Mouse (Mus musculus) CH12.LX (cell line): Measurements from ENCODE around the gene Gpr137. TPM values are rescaled to one million over a fixed set of nuclear protein-coding genes. Genes with fewer than 3 reads are reported as not detected.

Experiments used
- DNase-seq: peaks from one replicate; pipeline ENCODE4 v3.0.0-alpha.2; 2013; ENCODE audit errors: extremely low read depth
- H3K27ac ChIP-seq: 2 replicates; pipeline ENCODE4 v1.5.1; 2012; ENCODE audit warnings: low read depth, mild to moderate bottlenecking, control low read depth, moderate library complexity; ENCODE audit not compliant: insufficient read depth
- H3K27me3 ChIP-seq: replicated peaks from 2 replicates; pipeline ENCODE3; 2012; ENCODE audit warnings: inconsistent platforms
- H3K36me3 ChIP-seq, 2 experiments: replicated peaks in 1 of 2; 2 replicates each; pipeline versions ENCODE3 to v1.6.1; 2012; ENCODE audit warnings: inconsistent platforms in 1 of 2, low read length in 1 of 2, mild to moderate bottlenecking in 1 of 2, mixed read lengths in 1 of 2, moderate library complexity in 1 of 2; ENCODE audit not compliant: control insufficient read depth in 1 of 2, insufficient read depth in 1 of 2
- H3K4me1 ChIP-seq, 2 experiments: 2 replicates each; pipeline ENCODE4 v1.6.1; 2012; ENCODE audit warnings: inconsistent platforms in 1 of 2, moderate library complexity in 1 of 2; ENCODE audit not compliant: insufficient read depth in 2 of 2, control insufficient read depth in 1 of 2
- H3K4me2 ChIP-seq: 2 replicates; pipeline ENCODE4 v1.6.1; 2012; ENCODE audit warnings: low read depth, mild to moderate bottlenecking, control low read depth; ENCODE audit not compliant: poor library complexity, insufficient read depth, severe bottlenecking
- H3K4me3 ChIP-seq, 3 experiments: fragments of 150-350 bp in 1 of 3; sonication (generic) in 1 of 3; replicated peaks in 1 of 3; 2 replicates each; pipeline versions ENCODE3 to v1.5.1; 2011 to 2012; ENCODE audit warnings: low read depth in 2 of 3, low read length in 2 of 3, mild to moderate bottlenecking in 2 of 3, moderate library complexity in 2 of 3, control low read depth in 1 of 3, improper control_type of control experiment in 1 of 3, inconsistent platforms in 1 of 3, mixed read lengths in 1 of 3; ENCODE audit not compliant: poor library complexity in 1 of 3
- H3K79me2 ChIP-seq: replicated peaks from 2 replicates; pipeline ENCODE4 v1.6.1; 2012; ENCODE audit warnings: mild to moderate bottlenecking, moderate library complexity; ENCODE audit not compliant: control insufficient read depth, poor library complexity, insufficient read depth, severe bottlenecking; ENCODE audit errors: extremely low read depth
- H3K9ac ChIP-seq: 2 replicates; pipeline ENCODE4 v1.6.1; 2012; ENCODE audit warnings: low read depth, mild to moderate bottlenecking, control low read depth, moderate library complexity; ENCODE audit not compliant: insufficient read depth
- H3K9me3 ChIP-seq: replicated peaks from 2 replicates; pipeline ENCODE3; 2012; ENCODE audit warnings: low read length, inconsistent platforms, mixed read lengths
- BHLHE40 ChIP-seq: IDR thresholded peaks from 2 replicates; pipeline ENCODE4 v1.6.1; 2011; ENCODE audit warnings: mild to moderate bottlenecking, low read depth, low read length, improper control_type of control experiment
- CHD2 ChIP-seq: IDR thresholded peaks from 2 replicates; pipeline ENCODE4 v1.6.1; 2011; ENCODE audit warnings: low read length, improper control_type of control experiment
- CTCF ChIP-seq, 2 experiments: IDR thresholded peaks in 1 of 2; conservative IDR thresholded peaks in 1 of 2; 2 replicates each; pipeline ENCODE4 v1.5.1; 2011 to 2012; ENCODE audit warnings: low read depth in 2 of 2, low read length in 2 of 2, improper control_type of control experiment in 1 of 2, inconsistent platforms in 1 of 2, mild to moderate bottlenecking in 1 of 2, moderate library complexity in 1 of 2
- E2F4 ChIP-seq: IDR thresholded peaks from 2 replicates; pipeline ENCODE4 v1.6.1; 2011; ENCODE audit warnings: low read depth, low read length, improper control_type of control experiment; ENCODE audit not compliant: insufficient replicate concordance
- ELF1 ChIP-seq: IDR thresholded peaks from 2 replicates; pipeline ENCODE4 v1.6.1; 2014; ENCODE audit warnings: low read depth, mild to moderate bottlenecking, inconsistent platforms, low read length, improper control_type of control experiment
- ETS1 ChIP-seq: conservative IDR thresholded peaks from 2 replicates; pipeline ENCODE4 v1.6.1; 2012; ENCODE audit warnings: low read depth, mild to moderate bottlenecking, inconsistent platforms, low read length, improper control_type of control experiment, moderate library complexity
- HCFC1 ChIP-seq: IDR thresholded peaks from 2 replicates; pipeline ENCODE4 v1.6.1; 2012; ENCODE audit warnings: low read depth, mild to moderate bottlenecking, inconsistent platforms, low read length, improper control_type of control experiment
- IRF4 ChIP-seq: IDR thresholded peaks from 2 replicates; pipeline ENCODE4 v1.6.1; 2014; ENCODE audit warnings: low read depth, mild to moderate bottlenecking, inconsistent platforms, low read length, improper control_type of control experiment
- JUN ChIP-seq: IDR thresholded peaks from 2 replicates; pipeline ENCODE4 v1.6.1; 2011; ENCODE audit warnings: low read depth, mild to moderate bottlenecking, low read length, improper control_type of control experiment, moderate library complexity; ENCODE audit not compliant: insufficient read depth
- JUND ChIP-seq: conservative IDR thresholded peaks from 2 replicates; pipeline ENCODE4 v1.6.1; 2011; ENCODE audit warnings: low read depth, low read length, improper control_type of control experiment
- KAT2A ChIP-seq: IDR thresholded peaks from 2 replicates; pipeline ENCODE4 v1.6.1; 2012; ENCODE audit warnings: low read length, improper control_type of control experiment, inconsistent platforms; ENCODE audit not compliant: insufficient replicate concordance
- MAX ChIP-seq: IDR thresholded peaks from 2 replicates; pipeline ENCODE4 v1.6.1; 2011; ENCODE audit warnings: low read length, improper control_type of control experiment
- MAZ ChIP-seq: IDR thresholded peaks from 2 replicates; pipeline ENCODE4 v1.6.1; 2012; ENCODE audit warnings: low read depth, mild to moderate bottlenecking, inconsistent platforms, low read length, improper control_type of control experiment, moderate library complexity
- MXI1 ChIP-seq: IDR thresholded peaks from 2 replicates; pipeline ENCODE4 v1.6.1; 2011; ENCODE audit warnings: mild to moderate bottlenecking, low read depth, low read length, improper control_type of control experiment
- MYC ChIP-seq: IDR thresholded peaks from 2 replicates; pipeline ENCODE4 v1.6.1; 2011; ENCODE audit warnings: low read depth, mild to moderate bottlenecking, improper control_type of control experiment, low read length
- NELFE ChIP-seq: IDR thresholded peaks from 2 replicates; pipeline ENCODE4 v1.6.1; 2011; ENCODE audit warnings: low read depth, low read length, improper control_type of control experiment
- NRF1 ChIP-seq: IDR thresholded peaks from 2 replicates; pipeline ENCODE4 v1.6.1; 2014; ENCODE audit warnings: low read depth, mild to moderate bottlenecking, inconsistent platforms, low read length, improper control_type of control experiment, moderate library complexity
- POLR2A ChIP-seq: IDR thresholded peaks from 2 replicates; pipeline ENCODE4 v1.6.1; 2011; ENCODE audit warnings: low read depth, mild to moderate bottlenecking, improper control_type of control experiment, low read length
- POLR2AphosphoS2 ChIP-seq: IDR thresholded peaks from 2 replicates; pipeline ENCODE4 v1.6.1; 2011; ENCODE audit warnings: low read depth, low read length, improper control_type of control experiment
- SIN3A ChIP-seq: IDR thresholded peaks from 2 replicates; pipeline ENCODE4 v1.6.1; 2012; ENCODE audit warnings: low read length, improper control_type of control experiment, inconsistent platforms
- TBP ChIP-seq: conservative IDR thresholded peaks from 2 replicates; pipeline ENCODE4 v1.6.1; 2011; ENCODE audit warnings: low read depth, low read length, improper control_type of control experiment
- TCF12 ChIP-seq: IDR thresholded peaks from 2 replicates; pipeline ENCODE4 v1.6.1; 2014; ENCODE audit warnings: low read depth, mild to moderate bottlenecking, inconsistent platforms, low read length, improper control_type of control experiment
- ZKSCAN1 ChIP-seq: IDR thresholded peaks from 2 replicates; pipeline ENCODE4 v1.6.1; 2012; ENCODE audit warnings: low read depth, inconsistent platforms, low read length, improper control_type of control experiment, borderline replicate concordance
- ZMIZ1 ChIP-seq: IDR thresholded peaks from 2 replicates; pipeline ENCODE4 v1.6.1; 2012; ENCODE audit warnings: low read depth, mild to moderate bottlenecking, inconsistent platforms, low read length, improper control_type of control experiment
- dilution Hi-C: fragments of 300-500 bp; cut with MboI; formaldehyde crosslinking; loops from 2 replicates; pipeline ENCODE4 v1.14.3; 2020; ENCODE audit warnings: low sequenced_read_pairs; ENCODE audit not compliant: extremely low pct_unique_long_range_greater_than_20kb, extremely low pct_ligation_motif_present
- in situ Hi-C: fragments of 300-500 bp; cut with MboI; formaldehyde crosslinking; loops from 3 replicates; pipeline ENCODE4 v1.14.3; 2019; ENCODE audit warnings: low sequenced_read_pairs, low pct_ligation_motif_present, low pct_unique_long_range_greater_than_20kb, mixed read lengths
- polyA plus RNA-seq: library from polyadenylated mRNA; unstranded; fragments of >175 nt; gene quantifications from 2 replicates; pipeline ENCODE4 v1.2.1, GENCODE M21; 2012; ENCODE audit warnings: low read depth; ENCODE audit not compliant: insufficient read length
- total RNA-seq, 2 experiments: library from RNA; depleted of rRNA; stranded (reverse); fragments of 300-350 nt in 1 of 2; fragments of >200 nt in 1 of 2; gene quantifications; 2 replicates each; pipeline ENCODE4 v1.2.3; 2012 to 2014

Gpr137 gene
- total and polyA plus RNA-seq, 3 experiments = 8.8 to 18.1 (median 14.4) TPM

- TF ChIP-seq MXI1 = peak; percentile 88
- peak; percentile 90 for TF ChIP-seq TCF12
- TF ChIP-seq MAX = peak; percentile 15; the same call in 1 of the 2 replicates
- no peak for TF ChIP-seq JUND
- TF ChIP-seq BHLHE40 = peak; percentile 44
- peak; percentile 95 for TF ChIP-seq SIN3A
- TF ChIP-seq ZMIZ1 = peak; percentile 97
- TF ChIP-seq E2F4 = 0 out of 2 replicates have a peak, but pooled peaks have one; percentile 26
- peak; percentile 98 for TF ChIP-seq NELFE
- TF ChIP-seq TBP = peak; percentile 96
- TF ChIP-seq POLR2A = peak; percentile 100
- TF ChIP-seq CHD2 = peak; percentile 59; the same call in 1 of the 2 replicates
- TF ChIP-seq MAZ = 0 out of 2 replicates have a peak, but pooled peaks have one; percentile 72
- TF ChIP-seq IRF4 = no peak
- TF ChIP-seq ZKSCAN1 = no peak
- no peak for TF ChIP-seq ETS1
- TF ChIP-seq POLR2AphosphoS2 = peak; percentile 96
- TF ChIP-seq JUN = no peak
- peak; percentile 73 for TF ChIP-seq HCFC1
- TF ChIP-seq MYC = peak; percentile 75; the same call in 1 of the 2 replicates
- no peak for TF ChIP-seq CTCF (conservative IDR thresholded peaks at IDR 0.05 in 1 of 2, IDR thresholded peaks at IDR 0.05 in 1 of 2; ENCODE audit: low read depth in 2 of 2, low read length in 2 of 2)
- TF ChIP-seq KAT2A = 0 out of 2 replicates have a peak, but pooled peaks have one; percentile 59
- peak; percentile 93 for TF ChIP-seq NRF1
- TF ChIP-seq ELF1 = peak; percentile 94
- Histone ChIP-seq H3K36me3 (peaks cover 27 to 59% of the 10 kb centered on the region in 2 experiments), H3K79me2 (peaks cover 26% of the 10 kb centered on the region), H3K4me1 (peaks cover 15 to 44% of the 10 kb centered on the region in 2 experiments), H3K27me3 (no peaks in the 10 kb centered on the region), H3K4me3 (peak within 1 kb of the TSS; percentile 73 to 83 (median 79)), H3K27ac (peak within 1 kb of the TSS; percentile 65), H3K9me3 (no peaks in the 10 kb centered on the region), H3K4me2 (peak within 1 kb of the TSS; percentile 84), H3K9ac (peak within 1 kb of the TSS; percentile 78)
- in situ Hi-C loops = no loop called here
- dilution Hi-C loops = no loop called here
- peak; percentile 98 for DNase-seq
Observed at GRCm38 (mm10) chr19:6980381-6981093, 38.3 kb upstream of the Gpr137 start, which contains the start of gene Fkbp2. Fkbp2 (minus strand) TSS chr19:6980501.
